Mouse (Mus musculus) cerebellum, adult 2 months (tissue): ENCODE data around the gene Gpt2.

Experiments used
- CTCF ChIP-seq: fragments of 200-500 bp; IDR thresholded peaks from 2 replicates; pipeline ENCODE4 v1.5.1; 2011; ENCODE audit warnings: low read depth, mild to moderate bottlenecking, control low read depth, low read length, moderate library complexity, borderline replicate concordance; ENCODE audit not compliant: insufficient read depth
- POLR2A ChIP-seq: fragments of 200-500 bp; IDR thresholded peaks from 2 replicates; pipeline ENCODE4 v1.6.1; 2011; ENCODE audit warnings: low read length, control low read depth, borderline replicate concordance; ENCODE audit not compliant: insufficient read depth

GRCm38 (mm10) chr8:85570466-85570865, 78.1 kb downstream of the Gpt2 start:
- TF ChIP-seq POLR2A (no peak), CTCF (no peak)
